8 mouse cellular contexts compared by ENCODE assay signal in the genomic region with DNA sequence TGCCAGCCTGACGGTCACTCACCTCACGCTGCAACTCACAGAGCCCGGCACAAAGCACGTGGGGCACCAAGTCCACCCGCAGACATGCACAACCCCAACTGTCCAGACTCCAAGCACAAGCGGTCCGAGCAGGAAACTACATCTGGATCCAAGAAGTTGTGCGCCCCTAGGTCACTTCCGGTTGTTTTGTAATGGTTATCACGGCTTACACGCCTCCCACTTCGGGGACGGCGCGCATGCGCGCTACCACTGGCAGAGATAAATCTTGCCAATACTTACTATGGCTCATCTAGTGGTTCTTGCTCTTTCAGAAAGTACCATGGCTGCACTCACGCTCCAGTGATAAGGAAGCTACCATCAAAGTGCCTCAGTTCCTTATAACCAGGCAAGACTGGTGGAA. TPM values are rescaled to one million over a fixed set of nuclear protein-coding genes. Genes with fewer than 3 reads are reported as not detected.
DNase-seq lines count a peak whose midpoint lies in the region; ATAC-seq lines count a peak whose summit lies in the region.
"Not testable (repeated sequence)": the region's sequence is repeated elsewhere in the genome, so short reads cannot be mapped to it uniquely, and the experiment has no call there.

A gene (minus strand): TSS at position 153 of the 400 bp plus-strand sequence.

- not testable (repeated sequence) for H3K36me3 ChIP-seq in hindbrain, embryonic 14.5 days (replicated peaks; ENCODE audit: control insufficient read depth, insufficient read depth)

- not testable (repeated sequence) for H3K9me3 ChIP-seq in hindbrain, embryonic 14.5 days (ENCODE audit: control insufficient read depth, low read length)

- WGBS in hindbrain, embryonic 14.5 days, result 3% methylated on average over 18 of the region's 18 CpGs

- ATAC-seq in hindbrain, embryonic 14.5 days (ENCODE audit: low FRiP score), result peak; percentile 97

- not testable (repeated sequence) for H3K4me1 ChIP-seq in hindbrain, embryonic 14.5 days (replicated peaks; ENCODE audit: control insufficient read depth, insufficient read depth, low read length)

- H3K27me3 ChIP-seq in hindbrain, embryonic 14.5 days (ENCODE audit: control insufficient read depth, insufficient read depth, low read length), result not testable (repeated sequence)

- peak within 1 kb of the TSS; percentile 80 for H3K4me2 ChIP-seq in hindbrain, embryonic 14.5 days (replicated peaks)

- DNase-seq in R1 (ENCODE audit: low read depth, low spot score), result peak; percentile 98
- DNase-seq in cerebellum, postnatal 25 days, result peak; percentile 69 to 75
- DNase-seq in frontal cortex, postnatal 25 days (ENCODE audit: low spot score in 2 of 2), result peak; percentile 61 to 73
- DNase-seq in hindbrain, embryonic 14.5 days (ENCODE audit: low spot score), result peak; percentile 95
- DNase-seq in layer of hippocampus, postnatal 36 days, result peak; percentile 83 to 84
- DNase-seq in lung, postnatal 36 days, result peak; percentile 93
- DNase-seq in retina, postnatal 1 day, result peak; percentile 94
- peak; percentile 63 to 81 for DNase-seq in urinary bladder, adult 18-20 months (ENCODE audit: low spot score in 2 of 2)

- H3K27ac ChIP-seq in hindbrain, embryonic 14.5 days, result peak within 1 kb of the TSS; percentile 66

- H3K9ac ChIP-seq in hindbrain, embryonic 14.5 days, result peak within 1 kb of the TSS; percentile 75

- peak within 1 kb of the TSS; percentile 70 for H3K4me3 ChIP-seq in hindbrain, embryonic 14.5 days (replicated peaks; ENCODE audit: low read length)

RNA-seq across cellular contexts. Expression of the gene that starts here (rescaled TPM):
- polyA plus RNA-seq in hindbrain, embryonic 14.5 days (2014; fragmentation: Nextera tagmentation; extraction: Ambion mirVana), result 12.2 and 14.5 TPM in 2 replicates
- 10 to 100 TPM; 19.5 to 20.3 TPM for total RNA-seq in layer of hippocampus, postnatal 36 days (2021)

Comparison
In these comparisons a context has a peak if more than half of its experiments do, and no peak if none do; other contexts are left out.
1. Peak in every context shown above with its lines: DNase-seq, ATAC-seq, H3K4me3 ChIP-seq and H3K27ac ChIP-seq.